Mouse (Mus musculus) neutrophil, adult 83 days (primary cell): ENCODE measurements around the gene Cetn3. TPM values are rescaled to one million over a fixed set of nuclear protein-coding genes. Genes with fewer than 3 reads are reported as not detected.

Source experiments
- total RNA-seq, 2 experiments: library from RNA; stranded (reverse); gene quantifications; one replicate each; pipeline ENCODE4 v1.2.4; 2023

Cetn3 gene
- total RNA-seq: 10 to 100 TPM; 49.4 to 51.3 TPM

DNA sequence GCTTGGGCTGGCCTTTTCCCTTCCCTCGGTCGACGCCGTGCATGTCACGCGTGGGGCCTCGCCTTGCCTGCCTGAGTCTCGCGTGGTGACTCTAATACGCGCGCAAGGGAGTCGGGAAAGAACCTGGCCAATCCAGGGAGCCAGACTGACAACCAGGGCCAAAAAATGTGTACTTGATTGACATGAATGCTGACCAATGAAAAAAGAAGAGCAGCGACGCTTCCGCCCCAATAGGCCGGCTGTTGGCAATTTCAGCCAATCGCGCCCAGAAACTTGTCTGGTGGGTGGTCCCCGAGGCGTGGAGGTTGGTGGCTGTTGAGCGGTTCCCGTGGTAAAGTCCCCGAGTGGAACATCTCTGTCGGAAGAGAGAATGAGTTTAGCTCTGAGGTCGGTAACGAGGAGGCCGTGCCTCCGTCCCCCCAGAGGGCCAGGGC is at the start of gene Cetn3:
Gene Cetn3, plus strand, starts transcription at position 107 of the 434 bp plus-strand sequence.

Other genes with a start within 250 kb of the Cetn3 start
- under 1 TPM; 0.22 to 0.75 TPM for gene Adgrv1, start 149.9 kb upstream of the Cetn3 start, total RNA-seq
- gene Lysmd3, start 125.4 kb upstream of the Cetn3 start, total RNA-seq: 10 to 100 TPM; 17.1 to 20.5 TPM
- gene Polr3g, start 72.1 kb upstream of the Cetn3 start, total RNA-seq: 1 to 10 TPM; 1.9 to 3.9 TPM
- gene Mblac2, start 71.7 kb upstream of the Cetn3 start, total RNA-seq: 1 to 10 TPM; 3.1 to 5.1 TPM